Comparison of ENCODE assay signal across 11 mouse cellular contexts in the genomic region with DNA sequence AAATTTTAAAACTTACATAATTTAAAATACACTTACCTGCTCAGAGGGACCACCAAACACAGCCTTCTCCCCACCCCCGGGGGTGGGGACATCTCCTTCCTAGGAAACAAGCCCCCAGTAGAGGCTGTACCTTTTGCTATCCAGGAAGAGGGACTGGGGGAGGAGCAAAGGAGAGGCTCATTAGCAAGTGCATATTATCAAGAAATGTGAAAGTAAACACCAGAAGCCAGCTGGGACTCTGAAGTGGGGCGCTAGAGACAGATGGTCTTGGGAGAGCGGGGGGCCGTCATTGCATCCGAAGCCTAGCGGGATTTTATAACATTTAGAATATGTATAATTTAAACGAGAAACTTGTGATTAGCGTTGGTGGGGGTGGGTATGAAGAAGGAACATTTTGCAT. TPM values are rescaled to one million over a fixed set of nuclear protein-coding genes. Genes with fewer than 3 reads are reported as not detected.
A peak's percentile ranks its signal among the peaks of the same experiment; 100 is the strongest.
DNase-seq lines count a peak whose midpoint lies in the region.
"Had no signal": no experiment of that assay in that cellular context is flagged by ENCODE, and none has a peak within 500 bp of the region (broad histone marks: within the 10 kb centered on the region; RNA-seq: fewer than 3 reads in every experiment).

No protein-coding gene starts in this region.

- DNase-seq in layer of hippocampus, adult 11-12 months (ENCODE audit: low spot score): peak; percentile 28
- no peak for DNase-seq in layer of hippocampus, postnatal 10 days (ENCODE audit: low spot score in 2 of 2)
- DNase-seq in brain, embryonic 18.5 days (ENCODE audit: low read depth, low spot score): peak; percentile 50
- peak; percentile 41 to 42 for DNase-seq in layer of hippocampus, postnatal 36 days
- peak; percentile 15 to 59 for DNase-seq in right cerebral cortex, postnatal 36 days (ENCODE audit: low spot score in 2 of 2)
- DNase-seq in adrenal gland, adult 2 months: no peak
- DNase-seq in cerebellum, postnatal 10 days: no peak
- DNase-seq: cerebellum, adult 18-20 months; kidney, adult 11 months; liver, postnatal 0 days; thymus, adult 18-20 months had no signal

RNA-seq across cellular contexts. Expression of gene Fbxo21, which starts 37.1 kb away (rescaled TPM):
- total RNA-seq in layer of hippocampus, postnatal 10 days (2021): 100 to 1,000 TPM; 125 to 134 TPM
- total RNA-seq in layer of hippocampus, postnatal 36 days (2021): 100 to 1,000 TPM; 145 to 152 TPM
- total RNA-seq in adrenal gland, adult 2 months (2021): 10 to 100 TPM; 52.6 to 95.2 TPM
- polyA plus RNA-seq in adrenal gland, adult 2 months (2012; rRNA removed): 93.6 and 106 TPM in 2 replicates

Comparison
In these comparisons a context has a peak if more than half of its experiments do, and no peak if none do; other contexts are left out.
1. DNase-seq: peak in layer of hippocampus, adult 11-12 months (single experiment), brain, embryonic 18.5 days (single experiment), layer of hippocampus, postnatal 36 days (2 of 2) and right cerebral cortex, postnatal 36 days (2 of 2); none in layer of hippocampus, postnatal 10 days (0 of 2), adrenal gland, adult 2 months (single experiment) and cerebellum, postnatal 10 days (0 of 2).